Mouse (Mus musculus): ENCODE results near the gene Cds1. TPM values are rescaled to one million over a fixed set of nuclear protein-coding genes. Genes with fewer than 3 reads are reported as not detected.

Cds1 gene
- total and polyA plus RNA-seq, 2 experiments from 2014 or later, result 9.6 to 13.5 TPM

DNA sequence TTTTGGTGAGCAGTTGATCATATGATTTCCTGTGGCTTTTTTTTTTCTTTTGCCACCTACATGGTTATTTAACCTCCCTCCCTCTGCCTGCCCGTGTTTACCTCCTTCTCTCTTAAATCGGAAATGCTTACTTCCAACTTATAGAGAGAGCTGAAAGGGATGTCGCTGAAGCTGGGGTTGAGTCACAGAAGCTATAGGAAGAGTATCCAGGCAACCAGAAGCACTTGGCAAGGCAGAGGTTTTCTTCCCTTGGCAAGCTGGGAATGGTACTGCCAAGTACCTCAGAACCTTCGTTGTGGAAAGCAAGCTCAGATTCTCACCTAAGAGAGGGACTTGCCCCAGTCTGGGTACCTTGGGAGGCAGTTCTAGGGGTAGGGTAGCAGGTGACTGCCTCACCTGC lies 3.2 kb upstream of the Cds1 start:
- no peaks in the 10 kb centered on the region for H3K9me3 ChIP-seq (ENCODE audit: low read length)
- H3K27me3 ChIP-seq (ENCODE audit: insufficient read depth, low read length), result peaks cover 14% of the 10 kb centered on the region; the same call in 1 of the 2 replicates
- H3K27ac ChIP-seq (ENCODE audit: low read depth, low read length), result no peak overlapping the region
- WGBS, result 53% methylated on average over 4 of the region's 4 CpGs
- no peak for TF ChIP-seq CTCF (IDR thresholded peaks at IDR 0.05; ENCODE audit: low read depth)
- no peak overlapping the region for H3K9ac ChIP-seq
- ATAC-seq, result no peak
- 0 out of 2 replicates have a peak, but pooled peaks cover 5% of the 10 kb centered on the region for H3K4me1 ChIP-seq (ENCODE audit: insufficient read depth)
- no peaks in the 10 kb centered on the region for H3K36me3 ChIP-seq (ENCODE audit: insufficient read depth)
- peak; percentile 35 for DNase-seq
- no peak overlapping the region for H3K4me2 ChIP-seq (ENCODE audit: low read depth)
- no peak overlapping the region for H3K4me3 ChIP-seq (ENCODE audit: low read depth, low read length)

DNA sequence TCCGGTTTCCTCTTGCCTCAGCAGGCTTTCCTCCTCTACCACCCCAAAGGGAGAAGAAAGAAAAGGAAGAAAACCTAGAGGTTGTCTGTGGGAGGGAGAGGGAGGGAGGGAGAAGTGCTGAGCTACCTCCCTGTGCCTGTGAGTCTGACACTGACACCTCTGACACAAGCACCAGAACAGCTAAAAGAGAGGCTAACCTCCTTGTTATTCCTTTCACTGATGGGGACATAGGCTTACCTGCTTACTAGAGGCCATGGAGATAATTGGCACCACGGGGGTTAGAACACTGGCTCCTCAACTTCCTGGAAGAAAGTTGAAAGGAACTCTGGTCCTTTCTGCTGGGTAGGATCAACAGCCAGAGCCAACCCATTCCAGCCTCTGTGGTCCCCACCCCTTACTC lies 1.4 kb upstream of the Cds1 start:
- WGBS, result 10% methylated on average over 2 of the region's 2 CpGs
- no peaks in the 10 kb centered on the region for H3K9me3 ChIP-seq (ENCODE audit: low read length)
- no peaks in the 10 kb centered on the region for H3K36me3 ChIP-seq (ENCODE audit: insufficient read depth)
- H3K9ac ChIP-seq, result no peak overlapping the region
- H3K4me3 ChIP-seq (ENCODE audit: low read depth, low read length), result no peak overlapping the region
- no peak for TF ChIP-seq CTCF (IDR thresholded peaks at IDR 0.05; ENCODE audit: low read depth)
- ATAC-seq (no peak), DNase-seq (no peak)
- H3K4me1 ChIP-seq (ENCODE audit: insufficient read depth), result 0 out of 2 replicates have a peak, but pooled peaks cover 5% of the 10 kb centered on the region
- no peak overlapping the region for H3K27ac ChIP-seq (ENCODE audit: low read depth, low read length)
- H3K27me3 ChIP-seq (ENCODE audit: insufficient read depth, low read length), result peaks cover 26% of the 10 kb centered on the region
- H3K4me2 ChIP-seq (ENCODE audit: low read depth), result no peak overlapping the region

DNA sequence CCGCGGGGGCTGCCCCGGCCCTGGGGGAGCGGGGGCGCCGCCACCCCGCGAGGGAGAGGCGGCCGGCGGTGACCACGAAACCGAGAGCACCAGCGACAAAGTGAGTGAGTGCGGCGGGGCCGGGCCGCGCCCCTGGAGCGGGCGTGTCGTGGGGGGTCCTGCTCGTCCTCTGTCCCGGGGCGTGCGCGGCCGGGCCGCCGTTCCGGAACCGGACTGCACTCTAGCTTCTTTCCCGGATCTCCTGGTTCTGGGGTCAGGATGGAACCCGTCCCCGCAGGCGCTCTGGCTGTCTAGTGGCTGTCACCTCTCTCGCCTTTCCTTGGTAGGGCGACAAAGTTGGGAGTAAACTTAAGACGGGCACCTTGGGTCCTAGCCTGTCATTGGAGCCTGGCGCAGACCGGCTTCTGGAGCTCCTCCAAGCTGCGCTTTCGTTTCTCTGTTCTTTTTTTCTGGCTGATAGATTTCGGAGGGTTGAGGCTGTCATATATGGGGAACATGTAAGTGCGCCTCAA lies 516 bp downstream of the Cds1 start:
- DNase-seq (peak; percentile 21), ATAC-seq (0 out of 2 replicates have a peak, but pooled peaks have one; percentile 1)
- no peak overlapping the region for H3K27ac ChIP-seq (ENCODE audit: low read depth, low read length)
- H3K9ac ChIP-seq, result peak overlapping the region; percentile 62
- H3K27me3 ChIP-seq (ENCODE audit: insufficient read depth, low read length), result peaks cover 26% of the 10 kb centered on the region
- H3K4me2 ChIP-seq (ENCODE audit: low read depth), result peak overlapping the region; percentile 97
- WGBS, result 3% methylated on average over 36 of the region's 45 CpGs
- no peak for TF ChIP-seq CTCF (IDR thresholded peaks at IDR 0.05; ENCODE audit: low read depth)
- peak overlapping the region; percentile 77 for H3K4me3 ChIP-seq (ENCODE audit: low read depth, low read length)
- H3K36me3 ChIP-seq (ENCODE audit: insufficient read depth), result no peaks in the 10 kb centered on the region
- H3K4me1 ChIP-seq (ENCODE audit: insufficient read depth), result 0 out of 2 replicates have a peak, but pooled peaks cover 5% of the 10 kb centered on the region
- no peaks in the 10 kb centered on the region for H3K9me3 ChIP-seq (ENCODE audit: low read length)

DNA sequence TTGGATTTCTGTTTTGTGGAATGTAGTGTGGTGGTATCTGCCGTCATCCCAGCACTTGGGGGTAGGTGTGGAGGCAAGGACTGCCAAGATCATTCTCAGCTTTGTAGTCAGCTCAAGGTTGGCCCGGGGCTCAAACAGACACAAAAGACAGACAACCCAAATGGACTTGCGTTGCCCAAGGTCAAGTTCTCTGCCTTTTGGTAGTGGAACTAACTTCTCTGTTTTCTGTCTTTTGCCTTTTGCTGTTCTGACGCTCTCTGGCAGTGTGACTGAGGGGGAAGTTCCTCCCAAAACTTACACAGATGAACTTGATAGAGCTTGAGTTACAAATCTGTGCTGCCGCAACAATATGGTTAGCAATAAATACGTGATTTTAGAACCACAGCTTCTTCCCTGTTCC lies 1.3 kb downstream of the Cds1 start:
- ATAC-seq (no peak), DNase-seq (no peak)
- Histone ChIP-seq H3K4me3 (ENCODE audit: low read depth, low read length) (no peak overlapping the region; the same call in 1 of the 2 replicates), H3K27me3 (ENCODE audit: insufficient read depth, low read length) (peaks cover 26% of the 10 kb centered on the region), H3K27ac (ENCODE audit: low read depth, low read length) (no peak overlapping the region), H3K36me3 (ENCODE audit: insufficient read depth) (no peaks in the 10 kb centered on the region), H3K4me2 (ENCODE audit: low read depth) (peak overlapping the region; percentile 97), H3K9me3 (ENCODE audit: low read length) (no peaks in the 10 kb centered on the region), H3K9ac (no peak overlapping the region), H3K4me1 (ENCODE audit: insufficient read depth) (0 out of 2 replicates have a peak, but pooled peaks cover 5% of the 10 kb centered on the region)
- TF ChIP-seq CTCF (IDR thresholded peaks at IDR 0.05; ENCODE audit: low read depth), result no peak
- 32% methylated on average over 6 of the region's 6 CpGs for WGBS

DNA sequence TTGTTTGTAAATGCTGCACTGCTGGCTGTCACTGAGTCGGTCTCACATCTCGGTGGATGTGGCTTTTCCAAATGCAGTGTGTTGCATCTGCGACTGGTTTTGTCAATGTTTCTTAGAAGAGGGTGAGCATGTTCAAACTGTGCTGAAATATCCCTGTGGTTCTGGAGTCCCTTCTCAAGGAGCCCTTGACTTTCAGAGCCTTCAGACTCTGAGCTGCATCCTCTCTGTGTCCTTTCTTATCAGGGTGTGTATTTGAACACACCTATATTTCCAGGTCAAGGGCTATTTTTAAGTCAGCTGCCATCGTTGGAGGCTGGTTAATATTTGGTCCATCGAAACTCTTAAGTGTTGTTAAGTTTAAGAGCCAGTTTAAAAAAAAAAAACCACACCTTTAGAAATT lies 2.2 kb downstream of the Cds1 start:
- Histone ChIP-seq H3K27me3 (ENCODE audit: insufficient read depth, low read length) (peaks cover 26% of the 10 kb centered on the region), H3K4me1 (ENCODE audit: insufficient read depth) (0 out of 2 replicates have a peak, but pooled peaks cover 5% of the 10 kb centered on the region), H3K4me2 (ENCODE audit: low read depth) (peak overlapping the region; percentile 97; the same call in 1 of the 2 replicates), H3K9ac (no peak overlapping the region), H3K9me3 (ENCODE audit: low read length) (no peaks in the 10 kb centered on the region), H3K36me3 (ENCODE audit: insufficient read depth) (no peaks in the 10 kb centered on the region), H3K4me3 (ENCODE audit: low read depth, low read length) (no peak overlapping the region; the same call in 1 of the 2 replicates), H3K27ac (ENCODE audit: low read depth, low read length) (no peak overlapping the region)
- DNase-seq (peak; percentile 11), ATAC-seq (no peak)
- WGBS, result 62% methylated on average over 5 of the region's 5 CpGs
- no peak for TF ChIP-seq CTCF (IDR thresholded peaks at IDR 0.05; ENCODE audit: low read depth)

DNA sequence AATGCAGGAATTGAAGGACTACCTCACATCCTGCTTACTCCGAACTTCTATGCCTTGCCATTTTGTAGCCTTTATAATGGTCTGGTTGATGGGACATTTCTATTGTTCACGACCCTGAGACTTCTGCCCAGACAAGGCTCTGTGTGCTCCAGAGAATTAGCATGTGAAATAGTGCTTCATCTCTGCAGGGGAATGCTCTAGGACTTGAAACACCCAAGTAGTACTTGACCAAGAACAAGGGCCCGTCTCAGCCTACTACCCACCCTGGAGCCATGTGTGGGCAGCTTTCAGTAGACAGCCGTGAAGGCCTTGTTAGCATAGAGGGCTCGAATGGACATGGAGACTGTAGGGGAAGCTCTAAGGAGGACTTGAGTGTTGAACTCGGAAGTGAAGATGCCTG lies 2.6 kb downstream of the Cds1 start:
- Histone ChIP-seq H3K27ac (ENCODE audit: low read depth, low read length) (no peak overlapping the region), H3K4me2 (ENCODE audit: low read depth) (no peak overlapping the region), H3K9me3 (ENCODE audit: low read length) (no peaks in the 10 kb centered on the region), H3K4me3 (ENCODE audit: low read depth, low read length) (no peak overlapping the region), H3K36me3 (ENCODE audit: insufficient read depth) (no peaks in the 10 kb centered on the region), H3K4me1 (ENCODE audit: insufficient read depth) (0 out of 2 replicates have a peak, but pooled peaks cover 5% of the 10 kb centered on the region), H3K9ac (no peak overlapping the region), H3K27me3 (ENCODE audit: insufficient read depth, low read length) (peaks cover 26% of the 10 kb centered on the region)
- TF ChIP-seq CTCF (IDR thresholded peaks at IDR 0.05; ENCODE audit: low read depth), result no peak
- ATAC-seq (no peak), DNase-seq (no peak)
- WGBS, result 70% methylated on average over 6 of the region's 6 CpGs

DNA sequence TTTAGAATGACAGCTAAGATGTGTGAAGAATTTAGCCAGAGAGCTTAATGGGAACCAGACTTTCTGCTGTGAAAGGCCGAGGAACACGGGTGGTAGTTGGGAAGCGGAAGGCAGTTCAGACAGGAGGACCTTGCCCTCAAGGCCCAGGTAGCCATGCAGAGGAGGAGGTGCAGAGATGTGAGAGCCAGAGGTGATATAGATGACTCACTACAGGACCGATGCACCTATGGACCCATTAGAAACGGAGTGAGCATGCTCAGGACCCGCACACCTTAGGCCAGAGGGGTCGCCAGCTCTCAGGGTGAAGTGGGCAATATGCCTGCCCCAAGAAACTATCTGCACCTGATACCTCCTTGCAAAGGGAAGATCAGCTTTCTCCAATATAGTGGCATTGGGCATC lies 3.6 kb downstream of the Cds1 start:
- Histone ChIP-seq H3K36me3 (ENCODE audit: insufficient read depth) (no peaks in the 10 kb centered on the region), H3K4me2 (ENCODE audit: low read depth) (no peak overlapping the region), H3K4me1 (ENCODE audit: insufficient read depth) (0 out of 2 replicates have a peak, but pooled peaks cover 5% of the 10 kb centered on the region), H3K9ac (no peak overlapping the region), H3K27me3 (ENCODE audit: insufficient read depth, low read length) (peaks cover 26% of the 10 kb centered on the region), H3K27ac (ENCODE audit: low read depth, low read length) (no peak overlapping the region), H3K9me3 (ENCODE audit: low read length) (no peaks in the 10 kb centered on the region), H3K4me3 (ENCODE audit: low read depth, low read length) (no peak overlapping the region)
- no peak for DNase-seq
- ATAC-seq, result no peak
- no peak for TF ChIP-seq CTCF (IDR thresholded peaks at IDR 0.05; ENCODE audit: low read depth)
- 97% methylated on average over 7 of the region's 7 CpGs for whole genome bisulfite sequencing
